Mouse (Mus musculus) MEL (cell line): ENCODE results near the gene Rnf169.

Experiments used
- CTCF ChIP-seq, 3 experiments: IDR thresholded peaks in 2 of 3; conservative IDR thresholded peaks in 1 of 3; 2 replicates each; pipeline ENCODE4 v1.5.1; 2011 to 2012; ENCODE audit warnings: low read length in 3 of 3, low read depth in 2 of 3, mild to moderate bottlenecking in 2 of 3, improper control_type of control experiment in 1 of 3, inconsistent platforms in 1 of 3, mixed read lengths in 1 of 3, moderate library complexity in 1 of 3; ENCODE audit not compliant: control insufficient read depth in 1 of 3, insufficient read depth in 1 of 3, poor library complexity in 1 of 3, severe bottlenecking in 1 of 3
- ELF1 ChIP-seq: IDR thresholded peaks from 2 replicates; pipeline ENCODE4 v1.6.1; 2014; ENCODE audit warnings: low read depth, mild to moderate bottlenecking, inconsistent platforms, low read length, improper control_type of control experiment, moderate library complexity
- POLR2A ChIP-seq, 2 experiments: IDR thresholded peaks; 2 replicates each; pipeline ENCODE4 v1.6.1; 2011 to 2012; ENCODE audit warnings: low read length in 2 of 2, mild to moderate bottlenecking in 2 of 2, control low read depth in 1 of 2, improper control_type of control experiment in 1 of 2, low read depth in 1 of 2, moderate library complexity in 1 of 2; ENCODE audit not compliant: control insufficient read depth in 1 of 2, insufficient read depth in 1 of 2, poor library complexity in 1 of 2
- RAD21 ChIP-seq: IDR thresholded peaks from 2 replicates; pipeline ENCODE4 v1.6.1; 2011; ENCODE audit warnings: mild to moderate bottlenecking, low read depth, low read length, improper control_type of control experiment
- TCF12 ChIP-seq: IDR thresholded peaks from 2 replicates; pipeline ENCODE4 v1.6.1; 2014; ENCODE audit warnings: low read depth, mild to moderate bottlenecking, inconsistent platforms, low read length, improper control_type of control experiment, moderate library complexity

- TF ChIP-seq CTCF (IDR thresholded peaks at IDR 0.05 in 2 of 3, conservative IDR thresholded peaks at IDR 0.05 in 1 of 3; ENCODE audit: control insufficient read depth in 1 of 3, insufficient read depth in 1 of 3, low read depth in 2 of 3, low read length in 3 of 3, poor library complexity in 1 of 3, severe bottlenecking in 1 of 3): no peak
- TF ChIP-seq POLR2A (IDR thresholded peaks at IDR 0.05; ENCODE audit: control insufficient read depth in 1 of 2, insufficient read depth in 1 of 2, low read depth in 1 of 2, low read length in 2 of 2, poor library complexity in 1 of 2): no peak
- no peak for TF ChIP-seq RAD21
- TF ChIP-seq ELF1: no peak
- TF ChIP-seq TCF12: no peak
These were observed 2.2 kb downstream of the Rnf169 start for GRCm38 (mm10) chr7:99978041-99978440.
